17 mouse cellular contexts compared by ENCODE assay signal in genomic region chr10:107992621-107993020, GRCm38 (mm10).
A peak's percentile ranks its signal among the peaks of the same experiment; 100 is the strongest.
DNase-seq lines count a peak whose midpoint lies in the region; ATAC-seq lines count a peak whose summit lies in the region.
"Had no signal": no experiment of that assay in that cellular context is flagged by ENCODE, and none has a peak within 500 bp of the region (broad histone marks: within the 10 kb centered on the region; RNA-seq: fewer than 3 reads in every experiment).

No protein-coding gene starts in this region.

- peaks cover 26% of the 10 kb centered on the region for H3K4me1 ChIP-seq in heart, embryonic 15.5 days (replicated peaks)
- peaks cover 7% of the 10 kb centered on the region for H3K4me1 ChIP-seq in lung, embryonic 16.5 days (replicated peaks; ENCODE audit: control insufficient read depth, insufficient read depth, low read length)
- no peaks in the 10 kb centered on the region for H3K4me1 ChIP-seq in liver, embryonic 12.5 days
- H3K4me1 ChIP-seq: embryonic facial prominence, embryonic 12.5 days; forebrain, embryonic 12.5 days; midbrain, embryonic 15.5 days had no signal

- no peak overlapping the region for H3K4me3 ChIP-seq in heart, embryonic 15.5 days
- H3K4me3 ChIP-seq in lung, embryonic 16.5 days (ENCODE audit: low read length): no peak overlapping the region
- no peak overlapping the region for H3K4me3 ChIP-seq in liver, embryonic 12.5 days
- H3K4me3 ChIP-seq: embryonic facial prominence, embryonic 12.5 days; forebrain, embryonic 12.5 days; midbrain, embryonic 15.5 days had no signal

- WGBS in heart, embryonic 15.5 days: 18% methylated on average over 3 of the region's 3 CpGs
- 36% methylated on average over 3 of the region's 3 CpGs for WGBS in lung, embryonic 16.5 days
- 66% methylated on average over 3 of the region's 3 CpGs for WGBS in liver, embryonic 12.5 days (ENCODE audit: insufficient replicate concordance)

- H3K4me2 ChIP-seq in heart, embryonic 15.5 days: peak overlapping the region; percentile 34; the same call in 1 of the 2 replicates
- no peak overlapping the region for H3K4me2 ChIP-seq in lung, embryonic 16.5 days (ENCODE audit: low read depth, low read length)
- H3K4me2 ChIP-seq in liver, embryonic 12.5 days: no peak overlapping the region
- H3K4me2 ChIP-seq: embryonic facial prominence, embryonic 12.5 days; forebrain, embryonic 12.5 days; liver, embryonic 11.5 days; midbrain, embryonic 15.5 days had no signal

- H3K9me3 ChIP-seq in heart, embryonic 15.5 days (replicated peaks): no peaks in the 10 kb centered on the region
- no peaks in the 10 kb centered on the region for H3K9me3 ChIP-seq in lung, embryonic 16.5 days (ENCODE audit: control insufficient read depth, low read length)
- no peaks in the 10 kb centered on the region for H3K9me3 ChIP-seq in liver, embryonic 12.5 days (replicated peaks)
- H3K9me3 ChIP-seq: embryonic facial prominence, embryonic 12.5 days; forebrain, embryonic 12.5 days; G1E; midbrain, embryonic 15.5 days had no signal

- H3K36me3 ChIP-seq in heart, embryonic 15.5 days: no peaks in the 10 kb centered on the region
- H3K36me3 ChIP-seq in lung, embryonic 16.5 days (ENCODE audit: control insufficient read depth, insufficient read depth, low read length): no peaks in the 10 kb centered on the region
- no peaks in the 10 kb centered on the region for H3K36me3 ChIP-seq in liver, embryonic 12.5 days
- H3K36me3 ChIP-seq: embryonic facial prominence, embryonic 12.5 days; forebrain, embryonic 12.5 days; G1E; midbrain, embryonic 15.5 days had no signal

- ATAC-seq in heart, embryonic 15.5 days (replicated peaks; ENCODE audit: insufficient number of reproducible peaks, insufficient read depth, low FRiP score, low read depth): no peak
- ATAC-seq in lung, embryonic 16.5 days (ENCODE audit: low read depth): no peak
- ATAC-seq in liver, embryonic 12.5 days: no peak
- ATAC-seq: midbrain, embryonic 15.5 days had no signal

- H3K27me3 ChIP-seq in heart, embryonic 15.5 days: no peaks in the 10 kb centered on the region
- H3K27me3 ChIP-seq in lung, embryonic 16.5 days (ENCODE audit: control insufficient read depth, insufficient read depth, low read depth, low read length): no peaks in the 10 kb centered on the region
- H3K27me3 ChIP-seq in liver, embryonic 12.5 days (replicated peaks): no peaks in the 10 kb centered on the region
- H3K27me3 ChIP-seq: embryonic facial prominence, embryonic 12.5 days; forebrain, embryonic 12.5 days; midbrain, embryonic 15.5 days had no signal

- DNase-seq in heart, adult 18-20 months: no peak
- no peak for DNase-seq in lung, postnatal 10 days
- DNase-seq in forelimb bud, embryonic 11.5 days (ENCODE audit: low read depth, low spot score): peak; percentile 6
- peak; percentile 12 for DNase-seq in right cerebral cortex, postnatal 25 days
- no peak for DNase-seq in gastrocnemius, postnatal 25 days
- DNase-seq: adrenal gland, postnatal 14 days; cerebellum, postnatal 25 days; gastrocnemius, postnatal 36 days; heart, postnatal 4 days had no signal

- H3K9ac ChIP-seq in heart, embryonic 15.5 days: no peak overlapping the region
- no peak overlapping the region for H3K9ac ChIP-seq in lung, embryonic 16.5 days (ENCODE audit: low read length)
- H3K9ac ChIP-seq in liver, embryonic 12.5 days: no peak overlapping the region
- H3K9ac ChIP-seq: embryonic facial prominence, embryonic 12.5 days; forebrain, embryonic 12.5 days; midbrain, embryonic 15.5 days had no signal

- peak overlapping the region; percentile 56 for H3K27ac ChIP-seq in heart, embryonic 15.5 days
- H3K27ac ChIP-seq in lung, embryonic 16.5 days (ENCODE audit: low read length): peak overlapping the region; percentile 12; the same call in 1 of the 2 replicates
- no peak overlapping the region for H3K27ac ChIP-seq in liver, embryonic 12.5 days
- H3K27ac ChIP-seq: embryonic facial prominence, embryonic 12.5 days; forebrain, embryonic 12.5 days; midbrain, embryonic 15.5 days had no signal

Comparison
In these comparisons a context has a peak if more than half of its experiments do, and no peak if none do; other contexts are left out.
1. DNase-seq: peak in forelimb bud, embryonic 11.5 days (single experiment) and right cerebral cortex, postnatal 25 days (single experiment); none in heart, adult 18-20 months (0 of 2), lung, postnatal 10 days (single experiment) and gastrocnemius, postnatal 25 days (single experiment).